Mouse (Mus musculus): Measurements from ENCODE around the gene Ppp2r5c.

- TF ChIP-seq CTCF (IDR thresholded peaks at IDR 0.05; ENCODE audit: low read depth) (no peak), EP300 (IDR thresholded peaks at IDR 0.05; ENCODE audit: low read depth) (no peak)
Measured at GRCm38 (mm10) chr12:110566366-110566765, 119.4 kb downstream of the Ppp2r5c start.

All from heart, postnatal 0 days (tissue).